Mouse (Mus musculus) embryonic facial prominence, embryonic 15.5 days (tissue): ENCODE measurements at regions not wholly inside any gene's neighbourhood (a gene's known extent, or its start where the extent isn't known, plus 50 kb on each side); places are given as distances from the start of the nearest gene placed in this dataset.

ENCODE experiments used
- ATAC-seq: fragments of 200-750 bp; cut with Nextera tagmentation; 2 replicates; pipeline ENCODE4 v1.8.0; 2017; ENCODE audit warnings: low read depth, moderate TSS enrichment; ENCODE audit not compliant: insufficient number of reproducible peaks, low FRiP score, low TSS enrichment
- H3K27ac ChIP-seq: fragments of 300-500 bp; sonication (generic); replicated peaks from 2 replicates; pipeline ENCODE4 v1.5.1; 2015; ENCODE audit warnings: mild to moderate bottlenecking, inconsistent platforms
- H3K27me3 ChIP-seq: fragments of 300-500 bp; sonication (generic); 2 replicates; pipeline ENCODE4 v1.6.1; 2015; ENCODE audit warnings: inconsistent platforms
- H3K36me3 ChIP-seq: fragments of 300-500 bp; sonication (generic); 2 replicates; pipeline ENCODE4 v1.6.1; 2015; ENCODE audit warnings: mild to moderate bottlenecking, inconsistent platforms
- H3K4me1 ChIP-seq: fragments of 300-500 bp; sonication (generic); 2 replicates; pipeline ENCODE4 v1.6.1; 2015; ENCODE audit warnings: inconsistent platforms
- H3K4me2 ChIP-seq: fragments of 300-500 bp; sonication (generic); replicated peaks from 2 replicates; pipeline ENCODE4 v1.6.1; 2015; ENCODE audit warnings: mild to moderate bottlenecking, inconsistent platforms
- H3K4me3 ChIP-seq: fragments of 300-500 bp; sonication (generic); replicated peaks from 2 replicates; pipeline ENCODE4 v1.5.1; 2015; ENCODE audit warnings: mild to moderate bottlenecking, inconsistent platforms
- H3K9ac ChIP-seq: fragments of 300-500 bp; sonication (generic); 2 replicates; pipeline ENCODE4 v1.6.1; 2015; ENCODE audit warnings: inconsistent platforms
- H3K9me3 ChIP-seq: fragments of 300-500 bp; sonication (generic); replicated peaks from 2 replicates; pipeline ENCODE4 v1.6.1; 2016; ENCODE audit warnings: inconsistent platforms
- WGBS: fragments of 180-500 bp; shearing (Covaris S2); methylation state at CpG from one replicate; pipeline ENCODE4 v1.1.7; 2015; 5-methylcytosine and 5-hydroxymethylcytosine counted together

- no peak overlapping the region for H3K27ac ChIP-seq
- H3K27me3 ChIP-seq, result no peaks in the 10 kb centered on the region
- H3K4me2 ChIP-seq, result no peak overlapping the region
- 35% methylated on average over 5 of the region's 5 CpGs for WGBS
- peaks cover 51% of the 10 kb centered on the region for H3K4me1 ChIP-seq
- H3K36me3 ChIP-seq, result no peaks in the 10 kb centered on the region
- ATAC-seq, result no peak
- H3K9ac ChIP-seq, result no peak overlapping the region
- H3K9me3 ChIP-seq, result no peaks in the 10 kb centered on the region
- H3K4me3 ChIP-seq, result no peak overlapping the region
Measured at GRCm38 (mm10) chr14:67139152-67139551, 1130.1 kb upstream of the Gulo start.

GRCm38 (mm10) chr14:67136141-67136498 is 1127.1 kb upstream of the Gulo start:
- peak overlapping the region; percentile 21; the same call in 1 of the 2 replicates for H3K4me2 ChIP-seq
- peaks cover 41% of the 10 kb centered on the region for H3K4me1 ChIP-seq
- H3K4me3 ChIP-seq, result no peak overlapping the region
- no peaks in the 10 kb centered on the region for H3K36me3 ChIP-seq
- WGBS, result 43% methylated on average over 2 of the region's 2 CpGs
- H3K27me3 ChIP-seq, result no peaks in the 10 kb centered on the region
- ATAC-seq, result no peak
- no peaks in the 10 kb centered on the region for H3K9me3 ChIP-seq
- H3K27ac ChIP-seq, result peak overlapping the region; percentile 82; the same call in 1 of the 2 replicates
- H3K9ac ChIP-seq, result no peak overlapping the region

GRCm38 (mm10) chr14:67135221-67136140 is 1126.5 kb upstream of the Gulo start:
- Histone ChIP-seq H3K4me2 (peak overlapping the region; percentile 21), H3K27ac (peak overlapping the region; percentile 82), H3K9me3 (no peaks in the 10 kb centered on the region), H3K4me3 (no peak overlapping the region), H3K36me3 (no peaks in the 10 kb centered on the region), H3K4me1 (peaks cover 38% of the 10 kb centered on the region), H3K27me3 (no peaks in the 10 kb centered on the region), H3K9ac (no peak overlapping the region)
- 18% methylated on average over 18 of the region's 18 CpGs for WGBS
- peak; percentile 86 for ATAC-seq

DNA sequence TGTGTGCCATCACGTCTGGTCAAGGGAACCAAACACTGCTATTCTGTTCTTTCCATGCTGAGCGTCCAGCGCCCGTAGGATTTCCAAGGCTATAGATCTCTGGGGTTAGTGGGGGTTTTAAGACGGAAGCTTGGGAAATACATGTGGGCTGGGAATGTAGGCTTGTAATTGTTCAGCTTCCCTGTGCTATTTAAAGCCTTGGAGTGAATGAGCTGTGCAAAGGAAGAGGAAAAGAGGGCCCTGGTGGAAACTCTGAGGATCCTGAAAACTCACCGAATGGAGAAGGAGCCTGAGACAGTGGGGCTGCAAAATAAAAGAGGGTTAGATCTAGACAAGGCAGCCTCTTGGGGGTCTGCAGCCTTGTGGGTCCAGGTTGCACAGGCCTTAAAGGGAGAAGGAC is 1124.2 kb upstream of the Gulo start:
- Histone ChIP-seq H3K4me2 (no peak overlapping the region), H3K4me3 (no peak overlapping the region), H3K36me3 (no peaks in the 10 kb centered on the region), H3K9ac (no peak overlapping the region), H3K9me3 (peaks cover 6% of the 10 kb centered on the region; the same call in 1 of the 2 replicates), H3K27ac (peak overlapping the region; percentile 44), H3K4me1 (peaks cover 35% of the 10 kb centered on the region), H3K27me3 (no peaks in the 10 kb centered on the region)
- ATAC-seq, result no peak
- WGBS, result 75% methylated on average over 6 of the region's 6 CpGs

GRCm38 (mm10) chr14:67127118-67127517 is 1118.1 kb upstream of the Gulo start:
- Histone ChIP-seq H3K27me3 (no peaks in the 10 kb centered on the region), H3K36me3 (no peaks in the 10 kb centered on the region), H3K9me3 (peaks cover 6% of the 10 kb centered on the region; the same call in 1 of the 2 replicates), H3K27ac (no peak overlapping the region), H3K4me2 (no peak overlapping the region), H3K4me1 (0 out of 2 replicates have a peak, but pooled peaks cover 3% of the 10 kb centered on the region), H3K4me3 (no peak overlapping the region), H3K9ac (no peak overlapping the region)
- ATAC-seq, result no peak
- WGBS, result 83% methylated on average over 7 of the region's 7 CpGs

- Histone ChIP-seq H3K27me3 (no peaks in the 10 kb centered on the region), H3K4me1 (0 out of 2 replicates have a peak, but pooled peaks cover 3% of the 10 kb centered on the region), H3K9me3 (peaks cover 6% of the 10 kb centered on the region; the same call in 1 of the 2 replicates), H3K9ac (no peak overlapping the region), H3K36me3 (no peaks in the 10 kb centered on the region), H3K27ac (no peak overlapping the region), H3K4me2 (no peak overlapping the region), H3K4me3 (no peak overlapping the region)
- 11% methylated on average over 6 of the region's 6 CpGs for WGBS
- no peak for ATAC-seq
Measured at GRCm38 (mm10) chr14:67126254-67126653, 1117.2 kb upstream of the Gulo start.

- Histone ChIP-seq H3K27me3 (no peaks in the 10 kb centered on the region), H3K4me2 (no peak overlapping the region), H3K4me1 (0 out of 2 replicates have a peak, but pooled peaks cover 3% of the 10 kb centered on the region), H3K4me3 (no peak overlapping the region), H3K9me3 (no peaks in the 10 kb centered on the region), H3K27ac (no peak overlapping the region), H3K36me3 (no peaks in the 10 kb centered on the region), H3K9ac (no peak overlapping the region)
- 63% methylated on average over 7 of the region's 7 CpGs for WGBS
- no peak for ATAC-seq
Measured at GRCm38 (mm10) chr14:67123300-67123699, 1114.3 kb upstream of the Gulo start.
